Mouse (Mus musculus) heart, embryonic 14.5 days (tissue): ENCODE results near the gene Olfr1408. TPM values are rescaled to one million over a fixed set of nuclear protein-coding genes. Genes with fewer than 3 reads are reported as not detected.

ENCODE experiments used
- ATAC-seq: fragments of 200-750 bp; cut with Nextera tagmentation; 2 replicates; pipeline ENCODE4 v1.8.0; 2017; ENCODE audit warnings: low read depth, moderate TSS enrichment; ENCODE audit not compliant: insufficient number of reproducible peaks, insufficient read depth, low FRiP score
- H3K27ac ChIP-seq, 2 experiments: fragments of 200-500 bp in 1 of 2; fragments of 300-500 bp in 1 of 2; sonication (generic) in 1 of 2; replicated peaks in 1 of 2; 2 replicates each; pipeline ENCODE4 v1.5.1; 2012 to 2014; ENCODE audit warnings: low read depth in 2 of 2, low read length in 2 of 2, control low read depth in 1 of 2, mild to moderate bottlenecking in 1 of 2, mixed read lengths in 1 of 2; ENCODE audit not compliant: control insufficient read depth in 1 of 2, insufficient read depth in 1 of 2
- H3K27me3 ChIP-seq: fragments of 300-500 bp; sonication (generic); 2 replicates; pipeline ENCODE4 v1.6.1; 2014; ENCODE audit warnings: mild to moderate bottlenecking, low read length, control low read depth; ENCODE audit not compliant: control insufficient read depth, insufficient read depth
- H3K36me3 ChIP-seq: fragments of 300-500 bp; sonication (generic); 2 replicates; pipeline ENCODE4 v1.6.1; 2014; ENCODE audit warnings: mild to moderate bottlenecking, control low read depth, low read length, mixed read lengths; ENCODE audit not compliant: control insufficient read depth, insufficient read depth
- H3K4me1 ChIP-seq, 2 experiments: fragments of 200-500 bp in 1 of 2; fragments of 300-500 bp in 1 of 2; sonication (generic) in 1 of 2; 2 replicates each; pipeline ENCODE4 v1.6.1; 2012 to 2014; ENCODE audit warnings: low read length in 2 of 2, control low read depth in 1 of 2, mixed read lengths in 1 of 2; ENCODE audit not compliant: control insufficient read depth in 2 of 2, insufficient read depth in 2 of 2
- H3K4me2 ChIP-seq: fragments of 300-500 bp; sonication (generic); 2 replicates; pipeline ENCODE4 v1.6.1; 2014; ENCODE audit warnings: mild to moderate bottlenecking, low read length
- H3K4me3 ChIP-seq, 2 experiments: fragments of 200-500 bp in 1 of 2; fragments of 300-500 bp in 1 of 2; sonication (generic) in 1 of 2; 2 replicates each; pipeline ENCODE4 v1.5.1; 2012 to 2014; ENCODE audit warnings: low read length in 2 of 2, mild to moderate bottlenecking in 2 of 2, control low read depth in 1 of 2, low read depth in 1 of 2, moderate library complexity in 1 of 2; ENCODE audit not compliant: control insufficient read depth in 1 of 2, insufficient read depth in 1 of 2
- H3K9ac ChIP-seq: fragments of 300-500 bp; sonication (generic); 2 replicates; pipeline ENCODE4 v1.6.1; 2014; ENCODE audit warnings: mild to moderate bottlenecking, low read length
- H3K9me3 ChIP-seq: fragments of 300-500 bp; sonication (generic); 2 replicates; pipeline ENCODE4 v1.6.1; 2016; ENCODE audit warnings: low read length, control low read depth; ENCODE audit not compliant: control insufficient read depth
- WGBS: fragments of 180-500 bp; shearing (Covaris S2); extraction: QIAGEN DNeasy Blood & Tissue Kit; methylation state at CpG from one replicate; pipeline ENCODE4 v1.1.7; 2014; 5-methylcytosine and 5-hydroxymethylcytosine counted together
- polyA plus RNA-seq: library from polyadenylated mRNA; unstranded; fragments of >200 nt; fragmentation: Nextera tagmentation; extraction: Ambion mirVana; gene quantifications from 2 replicates; pipeline ENCODE4 v1.2.1, GENCODE M21; 2014

The Olfr1408 gene
- not detected in 2 replicates for polyA plus RNA-seq

GRCm38 (mm10) chr1:173137274-173137673 is at the start of gene Olfr1408:
Gene Olfr1408, minus strand, starts transcription at chr1:173137374.
- WGBS = 52% methylated on average over 2 of the region's 2 CpGs
- H3K27me3 ChIP-seq = no peaks in the 10 kb centered on the region
- H3K9ac ChIP-seq = no peak within 1 kb of the TSS
- H3K4me1 ChIP-seq = no peaks in the 10 kb centered on the region
- H3K4me3 ChIP-seq = no peak within 1 kb of the TSS
- no peak for ATAC-seq
- no peak within 1 kb of the TSS for H3K4me2 ChIP-seq
- no peaks in the 10 kb centered on the region for H3K9me3 ChIP-seq
- H3K27ac ChIP-seq = no peak within 1 kb of the TSS
- H3K36me3 ChIP-seq = no peaks in the 10 kb centered on the region

GRCm38 (mm10) chr1:173174154-173174842 is 37.1 kb upstream of the Olfr1408 start:
- Histone ChIP-seq H3K9me3 (no peaks in the 10 kb centered on the region), H3K9ac (no peak overlapping the region), H3K36me3 (no peaks in the 10 kb centered on the region), H3K27me3 (no peaks in the 10 kb centered on the region), H3K4me2 (no peak overlapping the region), H3K4me3 (no peak overlapping the region), H3K27ac (no peak overlapping the region), H3K4me1 (no peaks in the 10 kb centered on the region)
- no peak for ATAC-seq

Other genes with a start within 250 kb of the Olfr1408 start
- gene Apcs, start 242.3 kb downstream of the Olfr1408 start, polyA plus RNA-seq = not detected in 2 replicates
- gene Olfr16, start 187.0 kb downstream of the Olfr1408 start, polyA plus RNA-seq = not detected in 2 replicates
- not detected in 2 replicates for gene Olfr1406, start 53.3 kb upstream of the Olfr1408 start, polyA plus RNA-seq
- gene Olfr218, start 60.4 kb upstream of the Olfr1408 start, polyA plus RNA-seq = not detected in 2 replicates
- gene Olfr1404, start 75.0 kb upstream of the Olfr1408 start, polyA plus RNA-seq = not detected in 2 replicates
- not detected in 2 replicates for gene Fcer1a, start 89.8 kb upstream of the Olfr1408 start, polyA plus RNA-seq
- not detected in 2 replicates for gene Olfr418, start 128.6 kb upstream of the Olfr1408 start, polyA plus RNA-seq
- gene Mptx2, start 140.4 kb upstream of the Olfr1408 start, polyA plus RNA-seq = not detected in 2 replicates
- gene Ackr1, start 196.4 kb upstream of the Olfr1408 start, polyA plus RNA-seq = 0.45 and 0.96 TPM in 2 replicates
- gene Aim2, start 213.5 kb upstream of the Olfr1408 start, polyA plus RNA-seq = 2.2 and 2.5 TPM in 2 replicates
- gene Cadm3, start 230.3 kb upstream of the Olfr1408 start, polyA plus RNA-seq = 1.0 and 1.1 TPM in 2 replicates